Mouse (Mus musculus) kidney, adult 9 months (tissue): ENCODE measurements around the gene Xylt1.

Experiments
- DNase-seq: peaks from one replicate; pipeline ENCODE4 v3.0.0; 2022

The Xylt1 gene

GRCm38 (mm10) chr7:117622769-117623168 lies 242.0 kb downstream of the Xylt1 start:
- DNase-seq: peak; percentile 48

- DNase-seq: peak; percentile 94
These were observed 248.0 kb downstream of the Xylt1 start for GRCm38 (mm10) chr7:117628791-117629190.

- peak; percentile 60 for DNase-seq
These were observed 249.9 kb downstream of the Xylt1 start for GRCm38 (mm10) chr7:117630657-117631056.

- DNase-seq: no peak
These were observed 254.8 kb downstream of the Xylt1 start for GRCm38 (mm10) chr7:117635584-117635983.

GRCm38 (mm10) chr7:117636713-117637112 lies 255.9 kb downstream of the Xylt1 start:
- DNase-seq: no peak

- DNase-seq: no peak
These were observed 257.2 kb downstream of the Xylt1 start for GRCm38 (mm10) chr7:117637997-117638396.

GRCm38 (mm10) chr7:117652637-117653036 lies 271.9 kb downstream of the Xylt1 start:
- no peak for DNase-seq

GRCm38 (mm10) chr7:117655732-117656131 lies 275.0 kb downstream of the Xylt1 start:
- no peak for DNase-seq

GRCm38 (mm10) chr7:117658180-117658579 lies 277.4 kb downstream of the Xylt1 start:
- DNase-seq: no peak

- no peak for DNase-seq
These were observed 278.0 kb downstream of the Xylt1 start for GRCm38 (mm10) chr7:117658739-117659138.

- no peak for DNase-seq
These were observed 286.5 kb downstream of the Xylt1 start for GRCm38 (mm10) chr7:117667286-117667685.

GRCm38 (mm10) chr7:117668226-117668625 lies 287.4 kb downstream of the Xylt1 start:
- no peak for DNase-seq

- DNase-seq: no peak
These were observed 291.4 kb downstream of the Xylt1 start for GRCm38 (mm10) chr7:117672121-117672591.

- DNase-seq: no peak
These were observed 305.6 kb downstream of the Xylt1 start for GRCm38 (mm10) chr7:117686120-117686996.

- no peak for DNase-seq
These were observed 306.2 kb downstream of the Xylt1 start for GRCm38 (mm10) chr7:117686997-117687302.

- peak; percentile 28 for DNase-seq
These were observed 314.8 kb downstream of the Xylt1 start for GRCm38 (mm10) chr7:117695612-117696011.

GRCm38 (mm10) chr7:117697681-117698080 lies 316.9 kb downstream of the Xylt1 start:
- no peak for DNase-seq

GRCm38 (mm10) chr7:117698551-117699114 lies 317.9 kb downstream of the Xylt1 start:
- no peak for DNase-seq

GRCm38 (mm10) chr7:117699343-117699985 lies 318.7 kb downstream of the Xylt1 start:
- DNase-seq: no peak

GRCm38 (mm10) chr7:117700066-117700465 lies 319.3 kb downstream of the Xylt1 start:
- DNase-seq: no peak

- DNase-seq: no peak
These were observed 329.3 kb downstream of the Xylt1 start for GRCm38 (mm10) chr7:117709901-117710607.

- DNase-seq: no peak
These were observed 336.2 kb downstream of the Xylt1 start for GRCm38 (mm10) chr7:117716876-117717408.

GRCm38 (mm10) chr7:117720426-117720825 lies 339.6 kb downstream of the Xylt1 start:
- no peak for DNase-seq
